Mouse (Mus musculus) lung, postnatal 0 days (tissue): Measurements from ENCODE around the gene Zfp654.

ENCODE experiments used
- CTCF ChIP-seq: IDR thresholded peaks from 2 replicates; pipeline ENCODE4 v1.5.1; 2016; ENCODE audit warnings: antibody characterized with exemption, mild to moderate bottlenecking
- EP300 ChIP-seq: IDR thresholded peaks from 2 replicates; pipeline ENCODE4 v1.6.1; 2016; ENCODE audit warnings: antibody characterized with exemption, mild to moderate bottlenecking, control low read depth

GRCm38 (mm10) chr16:64770521-64771430 lies 80.7 kb downstream of the Zfp654 start, which contains the start of gene 4930453N24Rik:
- TF ChIP-seq CTCF = no peak
- TF ChIP-seq EP300 = no peak; the same call in 1 of the 2 replicates
